Mouse (Mus musculus) neural tube, embryonic 13.5 days (tissue): ENCODE measurements around the gene Aire. TPM values are rescaled to one million over a fixed set of nuclear protein-coding genes. Genes with fewer than 3 reads are reported as not detected.
"Not testable (repeated sequence)": the region's sequence is repeated elsewhere in the genome, so short reads cannot be mapped to it uniquely, and the experiment has no call there.

Source experiments
- ATAC-seq: fragments of 200-750 bp; cut with Nextera tagmentation; 2 replicates; pipeline ENCODE4 v1.8.0; 2017; ENCODE audit warnings: low read depth, mild to moderate bottlenecking, moderate TSS enrichment, moderate library complexity
- H3K27ac ChIP-seq: fragments of 300-500 bp; sonication (generic); replicated peaks from 2 replicates; pipeline ENCODE4 v1.5.1; 2015; ENCODE audit warnings: moderate library complexity, mild to moderate bottlenecking, inconsistent platforms
- H3K27me3 ChIP-seq: fragments of 300-500 bp; sonication (generic); 2 replicates; pipeline ENCODE4 v1.6.1; 2015; ENCODE audit warnings: mild to moderate bottlenecking, inconsistent platforms
- H3K36me3 ChIP-seq: fragments of 300-500 bp; sonication (generic); 2 replicates; pipeline ENCODE4 v1.6.1; 2015; ENCODE audit warnings: mild to moderate bottlenecking, inconsistent platforms
- H3K4me1 ChIP-seq: fragments of 300-500 bp; sonication (generic); replicated peaks from 2 replicates; pipeline ENCODE4 v1.6.1; 2015; ENCODE audit warnings: inconsistent platforms
- H3K4me2 ChIP-seq: fragments of 300-500 bp; sonication (generic); 2 replicates; pipeline ENCODE4 v1.6.1; 2015; ENCODE audit warnings: inconsistent platforms, mild to moderate bottlenecking, moderate library complexity
- H3K4me3 ChIP-seq: fragments of 300-500 bp; sonication (generic); 2 replicates; pipeline ENCODE4 v1.5.1; 2015; ENCODE audit warnings: mild to moderate bottlenecking, inconsistent platforms
- H3K9ac ChIP-seq: fragments of 300-500 bp; sonication (generic); 2 replicates; pipeline ENCODE4 v1.6.1; 2015; ENCODE audit warnings: moderate library complexity, mild to moderate bottlenecking, inconsistent platforms
- H3K9me3 ChIP-seq: fragments of 300-500 bp; sonication (generic); 2 replicates; pipeline ENCODE4 v1.6.1; 2016; ENCODE audit warnings: inconsistent platforms
- WGBS: fragments of 180-500 bp; shearing (Covaris S2); methylation state at CpG from one replicate; pipeline ENCODE4 v1.1.7; 2015; 5-methylcytosine and 5-hydroxymethylcytosine counted together
- polyA plus RNA-seq: library from polyadenylated mRNA; unstranded; fragments of >200 nt; fragmentation: Nextera tagmentation; extraction: Ambion mirVana; gene quantifications from 2 replicates; pipeline ENCODE4 v1.2.1, GENCODE M21; 2015

Gene Aire
- polyA plus RNA-seq, 1 experiment from 2014 or later, result 0.10 TPM

DNA sequence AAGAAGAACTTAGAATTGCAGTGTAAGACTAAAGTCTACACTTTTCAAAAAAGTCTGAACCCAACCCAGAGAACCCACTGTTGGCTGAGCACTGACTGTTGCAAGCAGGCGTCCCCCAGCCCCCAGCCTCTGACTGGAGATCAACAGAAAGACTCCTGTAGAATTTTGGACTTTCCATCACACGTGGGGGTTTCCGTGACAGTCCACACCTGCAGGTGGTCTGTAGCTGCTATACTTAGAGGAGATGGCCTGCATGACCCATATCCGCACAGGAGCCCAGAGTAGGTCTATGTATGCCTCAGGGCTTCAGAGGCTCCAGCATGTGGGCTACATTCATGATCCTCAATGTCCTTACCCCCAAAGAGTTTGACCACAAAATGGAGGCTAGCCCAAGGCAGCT, 3.0 kb upstream of the Aire start:
- no peak overlapping the region for H3K4me2 ChIP-seq
- ATAC-seq, result no peak
- 86% methylated on average over 4 of the region's 4 CpGs for WGBS

DNA sequence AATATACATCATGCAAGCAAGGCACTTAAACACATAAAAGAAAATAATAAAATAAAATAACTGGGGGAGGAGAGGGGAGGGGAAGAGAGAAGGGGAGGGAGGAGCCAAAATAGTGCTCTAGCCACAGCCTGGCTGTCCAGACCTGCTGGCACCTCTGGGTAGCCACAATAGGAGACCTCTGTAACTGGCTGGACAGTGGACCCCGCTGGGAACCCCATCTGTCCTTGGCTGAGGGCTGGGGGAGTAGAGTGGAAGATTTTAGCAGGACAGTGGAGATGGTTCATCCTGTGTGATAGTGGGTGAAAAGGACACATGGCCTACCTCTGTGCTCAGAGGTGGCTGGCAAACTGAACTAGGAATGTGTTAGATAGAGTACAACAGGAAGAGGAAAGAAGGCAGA, 1.1 kb upstream of the Aire start:
- no peak overlapping the region for H3K4me3 ChIP-seq
- no peak overlapping the region for H3K27ac ChIP-seq
- H3K4me2 ChIP-seq, result no peak overlapping the region
- H3K9ac ChIP-seq, result no peak overlapping the region
- H3K9me3 ChIP-seq, result no peaks in the 10 kb centered on the region
- no peak for ATAC-seq
- H3K27me3 ChIP-seq, result 0 out of 2 replicates have a peak, but pooled peaks cover 8% of the 10 kb centered on the region
- H3K4me1 ChIP-seq, result 0 out of 2 replicates have a peak, but pooled peaks cover 5% of the 10 kb centered on the region
- H3K36me3 ChIP-seq, result no peaks in the 10 kb centered on the region
- 53% methylated on average over 1 of the region's 1 CpGs for WGBS

More for the DNA sequence above, 3.0 kb upstream of the Aire start:
- 0 out of 2 replicates have a peak, but pooled peaks cover 5% of the 10 kb centered on the region for H3K4me1 ChIP-seq
- no peaks in the 10 kb centered on the region for H3K9me3 ChIP-seq
- no peak overlapping the region for H3K9ac ChIP-seq
- H3K27me3 ChIP-seq, result 0 out of 2 replicates have a peak, but pooled peaks cover 8% of the 10 kb centered on the region
- no peaks in the 10 kb centered on the region for H3K36me3 ChIP-seq
- H3K27ac ChIP-seq, result no peak overlapping the region
- H3K4me3 ChIP-seq, result no peak overlapping the region

DNA sequence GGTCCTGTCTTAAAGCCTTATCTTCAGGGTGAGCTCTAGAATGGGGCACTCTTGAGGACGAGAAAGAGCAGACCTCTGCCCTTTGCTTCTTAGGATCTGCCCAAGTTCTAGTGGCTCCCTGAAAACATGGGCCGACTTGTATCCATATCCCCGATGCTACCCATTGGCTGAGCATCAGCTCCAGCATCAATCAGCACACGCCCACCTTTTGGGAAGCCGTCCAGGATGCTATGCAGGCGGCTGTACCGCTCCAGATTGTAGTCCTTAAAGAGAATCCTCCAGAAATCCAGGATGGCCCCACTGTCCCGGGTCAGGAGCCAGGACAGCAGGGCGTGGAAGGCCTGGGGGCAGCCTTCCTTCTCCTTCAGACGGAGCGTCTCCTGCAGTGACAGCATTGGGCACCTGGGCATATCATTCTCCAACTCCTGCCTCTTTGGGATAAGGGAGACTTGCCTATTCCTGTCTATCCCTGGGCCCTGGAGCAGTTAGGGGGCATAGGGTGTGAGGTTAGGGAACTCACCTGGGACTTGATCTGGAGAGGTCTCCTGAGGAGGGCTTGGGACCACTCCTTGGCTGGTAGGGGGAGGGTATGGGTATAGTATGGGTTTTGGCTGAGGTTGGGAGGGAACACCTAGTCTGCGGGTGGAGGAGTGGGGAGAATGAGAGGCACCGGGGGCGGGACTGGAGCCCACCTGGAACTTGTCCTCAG, 559 bp downstream of the Aire start:
- 0 out of 2 replicates have a peak, but pooled peaks cover 8% of the 10 kb centered on the region for H3K27me3 ChIP-seq
- no peak overlapping the region for H3K27ac ChIP-seq
- 63% methylated on average over 14 of the region's 14 CpGs for WGBS
- ATAC-seq, result peak; percentile 34; the same call in 1 of the 2 replicates
- H3K9ac ChIP-seq, result peak overlapping the region; percentile 17; the same call in 1 of the 2 replicates
- peak overlapping the region; percentile 51 for H3K4me2 ChIP-seq
- H3K9me3 ChIP-seq, result no peaks in the 10 kb centered on the region
- H3K4me3 ChIP-seq, result peak overlapping the region; percentile 27
- 0 out of 2 replicates have a peak, but pooled peaks cover 5% of the 10 kb centered on the region for H3K4me1 ChIP-seq
- H3K36me3 ChIP-seq, result no peaks in the 10 kb centered on the region

DNA sequence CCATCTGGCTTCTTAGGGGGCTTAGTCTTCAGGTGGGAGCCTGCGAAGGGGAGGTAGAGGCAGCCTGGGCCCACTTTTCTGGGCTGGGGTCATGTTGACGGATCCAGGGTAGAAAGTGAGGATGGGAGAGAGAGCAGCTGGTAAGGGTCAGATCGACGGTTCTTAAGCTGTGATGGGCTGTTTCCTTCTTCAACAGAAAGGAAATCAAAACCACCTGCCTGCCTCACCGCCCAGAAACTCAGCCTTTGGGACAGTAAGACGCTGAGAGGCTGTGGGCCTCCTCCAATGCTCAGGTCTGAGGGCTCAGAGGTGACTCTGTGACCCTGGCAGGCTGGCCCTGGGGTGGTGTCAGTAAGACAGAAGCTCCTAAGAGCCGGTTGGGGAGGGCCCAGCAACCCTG, 1.3 kb downstream of the Aire start:
- ATAC-seq, result no peak
- no peak overlapping the region for H3K27ac ChIP-seq
- WGBS, result 76% methylated on average over 7 of the region's 7 CpGs
- H3K9ac ChIP-seq, result no peak overlapping the region
- no peak overlapping the region for H3K4me3 ChIP-seq
- H3K4me2 ChIP-seq, result no peak overlapping the region
- H3K9me3 ChIP-seq, result no peaks in the 10 kb centered on the region
- H3K4me1 ChIP-seq, result 0 out of 2 replicates have a peak, but pooled peaks cover 5% of the 10 kb centered on the region
- H3K27me3 ChIP-seq, result 0 out of 2 replicates have a peak, but pooled peaks cover 8% of the 10 kb centered on the region
- no peaks in the 10 kb centered on the region for H3K36me3 ChIP-seq

DNA sequence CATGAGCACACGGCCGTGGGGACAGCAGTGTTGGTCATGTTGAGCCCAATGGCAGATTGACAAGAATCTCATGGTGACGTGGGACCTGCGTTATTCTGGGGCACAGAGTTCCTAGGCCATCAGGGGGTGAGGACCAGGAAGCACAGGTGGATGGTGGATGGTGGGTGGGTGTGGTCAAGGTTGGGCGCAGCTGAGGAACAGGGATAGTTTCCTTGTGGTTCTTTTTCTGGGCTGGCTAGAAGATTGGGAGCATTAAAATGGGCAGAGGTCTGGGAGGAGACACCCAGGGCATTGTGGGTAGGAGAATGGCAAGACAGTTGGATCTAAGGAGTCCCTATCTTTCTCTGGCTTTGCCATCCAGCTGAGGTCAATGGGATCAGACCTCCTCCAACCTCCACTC, 1.8 kb downstream of the Aire start, which contains the start of gene Dnmt3l:
Gene Dnmt3l, plus strand, starts transcription at position 301 of the 400 bp plus-strand sequence.
- H3K4me1 ChIP-seq, result 0 out of 2 replicates have a peak, but pooled peaks cover 5% of the 10 kb centered on the region
- H3K36me3 ChIP-seq, result no peaks in the 10 kb centered on the region
- no peak for ATAC-seq
- H3K9ac ChIP-seq, result no peak within 1 kb of the TSS
- no peak within 1 kb of the TSS for H3K4me3 ChIP-seq
- H3K27me3 ChIP-seq, result 0 out of 2 replicates have a peak, but pooled peaks cover 8% of the 10 kb centered on the region
- H3K9me3 ChIP-seq, result no peaks in the 10 kb centered on the region
- no peak within 1 kb of the TSS for H3K27ac ChIP-seq
- H3K4me2 ChIP-seq, result no peak within 1 kb of the TSS
- 92% methylated on average over 5 of the region's 5 CpGs for WGBS

DNA sequence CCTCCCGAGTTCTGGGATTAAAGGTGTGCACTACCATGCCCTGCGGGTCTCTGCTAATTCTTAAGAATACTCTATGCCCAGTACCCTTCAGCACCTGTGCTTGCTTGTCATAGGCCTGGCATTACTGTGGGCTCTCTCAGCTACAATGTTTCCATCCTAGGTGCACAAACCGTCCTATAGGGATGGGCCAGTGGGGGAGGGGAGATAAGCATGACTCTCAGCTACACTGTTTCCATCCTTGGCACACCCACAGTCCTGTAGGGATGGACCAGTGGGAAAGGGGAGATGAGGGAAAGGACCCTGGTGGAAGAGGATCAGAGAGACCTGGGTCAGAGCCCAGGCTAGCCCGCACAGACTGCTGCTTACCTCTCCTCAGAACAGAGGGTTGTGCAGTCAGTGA, 6.3 kb downstream of the Aire start:
- ATAC-seq, result no peak
- Histone ChIP-seq H3K27ac (no peak overlapping the region), H3K4me1 (no peaks in the 10 kb centered on the region), H3K27me3 (0 out of 2 replicates have a peak, but pooled peaks cover under 1% of the 10 kb centered on the region), H3K4me3 (no peak overlapping the region), H3K9me3 (no peaks in the 10 kb centered on the region), H3K36me3 (no peaks in the 10 kb centered on the region), H3K9ac (no peak overlapping the region), H3K4me2 (no peak overlapping the region)
- WGBS, result 82% methylated on average over 4 of the region's 4 CpGs

DNA sequence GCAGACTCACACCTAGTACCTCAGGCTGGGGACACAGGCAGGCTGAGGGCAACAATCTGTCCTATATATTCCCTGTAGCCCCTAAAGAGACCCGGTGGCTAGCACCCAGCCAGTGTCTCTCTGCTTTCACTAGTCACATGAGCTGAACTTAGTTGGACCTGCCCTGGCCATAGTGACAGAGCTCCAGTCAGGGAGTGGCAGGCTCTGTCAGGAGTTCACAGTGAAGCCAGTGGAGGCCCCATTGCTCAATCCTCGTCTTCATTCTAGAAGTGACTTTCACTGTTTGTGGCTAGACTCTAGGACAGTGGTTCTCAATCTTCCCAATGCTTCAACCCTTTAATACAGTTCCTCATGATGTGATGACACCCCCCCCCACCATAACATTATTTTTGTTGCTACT, 11.4 kb downstream of the Aire start:
- WGBS, result 83% methylated on average over 2 of the region's 2 CpGs
- no peak for ATAC-seq
- H3K4me3 ChIP-seq, result no peak overlapping the region
- H3K36me3 ChIP-seq, result no peaks in the 10 kb centered on the region
- no peaks in the 10 kb centered on the region for H3K9me3 ChIP-seq
- H3K4me2 ChIP-seq, result no peak overlapping the region
- H3K4me1 ChIP-seq, result no peaks in the 10 kb centered on the region
- no peak overlapping the region for H3K9ac ChIP-seq
- H3K27me3 ChIP-seq, result no peaks in the 10 kb centered on the region
- no peak overlapping the region for H3K27ac ChIP-seq

DNA sequence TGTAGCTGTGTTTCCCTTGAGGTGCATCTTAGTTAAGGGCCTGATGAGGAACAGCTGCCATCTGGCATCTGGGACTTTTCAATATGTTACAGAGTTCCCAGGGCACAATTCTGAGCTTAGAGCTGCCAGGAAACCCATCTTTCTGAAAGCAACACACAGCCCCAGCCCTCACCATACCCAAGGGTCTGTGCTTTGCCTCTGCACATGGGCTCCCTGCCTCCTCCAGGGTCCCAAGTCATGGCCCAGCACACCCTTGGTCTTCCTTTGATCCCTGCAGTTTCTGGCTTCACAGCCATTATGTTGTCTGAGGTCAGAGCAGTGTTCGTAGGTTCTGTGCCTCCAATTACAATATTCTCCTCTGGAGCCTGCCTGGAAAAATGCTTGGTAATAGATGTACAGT, 14.3 kb downstream of the Aire start:
- no peaks in the 10 kb centered on the region for H3K36me3 ChIP-seq
- no peak overlapping the region for H3K27ac ChIP-seq
- no peaks in the 10 kb centered on the region for H3K27me3 ChIP-seq
- H3K4me1 ChIP-seq, result no peaks in the 10 kb centered on the region
- no peak for ATAC-seq
- WGBS, result 80% methylated on average over 1 of the region's 1 CpGs
- H3K9me3 ChIP-seq, result no peaks in the 10 kb centered on the region
- no peak overlapping the region for H3K4me2 ChIP-seq
- no peak overlapping the region for H3K4me3 ChIP-seq
- no peak overlapping the region for H3K9ac ChIP-seq

DNA sequence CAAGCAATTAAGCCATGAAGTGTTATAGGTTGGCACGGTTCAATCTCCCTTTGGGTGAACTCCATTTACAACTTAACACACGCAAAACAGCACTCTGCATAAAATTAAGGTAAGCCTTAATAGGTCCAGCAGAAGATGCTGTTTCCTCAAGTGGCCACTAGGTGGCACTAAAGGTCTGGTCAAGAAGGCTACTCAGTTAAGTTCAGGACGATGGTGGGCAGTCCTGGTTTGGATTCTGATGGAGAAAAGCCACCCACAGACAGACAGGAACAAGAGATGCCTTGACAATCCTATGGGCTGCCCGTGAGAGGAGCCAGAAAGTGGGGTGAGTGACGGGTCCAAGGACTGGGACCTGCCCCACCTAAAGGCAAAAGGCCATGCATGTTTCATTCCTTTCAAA, 15.3 kb downstream of the Aire start:
- H3K27ac ChIP-seq, result no peak overlapping the region
- H3K9ac ChIP-seq, result no peak overlapping the region
- H3K4me3 ChIP-seq, result no peak overlapping the region
- H3K9me3 ChIP-seq, result no peaks in the 10 kb centered on the region
- no peaks in the 10 kb centered on the region for H3K27me3 ChIP-seq
- no peak overlapping the region for H3K4me2 ChIP-seq
- H3K4me1 ChIP-seq, result no peaks in the 10 kb centered on the region
- WGBS, result 5% methylated on average over 5 of the region's 5 CpGs
- no peaks in the 10 kb centered on the region for H3K36me3 ChIP-seq
- peak; percentile 88 for ATAC-seq

DNA sequence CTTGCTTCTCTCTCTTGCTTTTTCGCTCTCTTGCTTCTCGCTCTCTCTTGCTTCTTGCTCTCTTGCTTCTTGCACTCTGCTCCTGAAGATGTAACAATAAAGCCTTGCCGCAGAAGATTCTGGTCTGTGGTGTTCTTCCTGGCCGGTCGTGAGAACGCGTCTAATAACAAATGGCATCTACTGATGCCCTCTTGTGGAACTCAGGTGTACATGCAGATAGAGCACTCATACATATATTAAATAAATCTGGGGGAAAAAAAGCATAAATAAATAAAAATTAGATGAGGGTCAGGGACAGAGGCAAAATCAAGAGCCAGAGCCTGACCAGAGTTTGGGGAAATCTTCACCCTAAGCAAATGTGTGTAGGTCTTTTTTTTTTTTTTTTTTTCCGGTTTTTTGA, 18.0 kb downstream of the Aire start:
- H3K4me2 ChIP-seq, H3K9ac ChIP-seq, H3K4me1 ChIP-seq, H3K4me3 ChIP-seq, H3K27me3 ChIP-seq, H3K9me3 ChIP-seq, H3K27ac ChIP-seq, ATAC-seq, H3K36me3 ChIP-seq: not testable (repeated sequence)
- WGBS, result 72% methylated on average over 6 of the region's 8 CpGs

DNA sequence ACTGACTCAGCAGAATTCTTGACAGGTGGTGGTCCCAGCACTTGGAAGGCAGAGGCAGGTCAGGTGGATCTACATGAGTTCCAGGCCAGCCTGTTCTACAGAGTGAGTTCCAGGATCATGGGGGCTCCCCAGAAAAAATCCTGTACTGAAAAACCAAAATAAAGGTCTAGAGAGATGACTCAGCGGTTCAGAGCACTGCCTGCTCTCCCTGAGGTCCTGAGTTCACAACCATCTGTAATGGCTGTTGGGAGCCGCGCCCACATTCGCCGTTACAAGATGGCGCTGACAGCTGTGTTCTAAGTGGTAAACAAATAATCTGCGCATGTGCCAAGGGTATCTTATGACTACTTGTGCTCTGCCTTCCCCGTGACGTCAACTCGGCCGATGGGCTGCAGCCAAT, 23.4 kb downstream of the Aire start:
- 93% methylated on average over 7 of the region's 11 CpGs for whole genome bisulfite sequencing
- not testable (repeated sequence) for H3K4me1 ChIP-seq, H3K27ac ChIP-seq, H3K9me3 ChIP-seq, H3K27me3 ChIP-seq, H3K4me3 ChIP-seq, ATAC-seq, H3K36me3 ChIP-seq, H3K9ac ChIP-seq, H3K4me2 ChIP-seq

DNA sequence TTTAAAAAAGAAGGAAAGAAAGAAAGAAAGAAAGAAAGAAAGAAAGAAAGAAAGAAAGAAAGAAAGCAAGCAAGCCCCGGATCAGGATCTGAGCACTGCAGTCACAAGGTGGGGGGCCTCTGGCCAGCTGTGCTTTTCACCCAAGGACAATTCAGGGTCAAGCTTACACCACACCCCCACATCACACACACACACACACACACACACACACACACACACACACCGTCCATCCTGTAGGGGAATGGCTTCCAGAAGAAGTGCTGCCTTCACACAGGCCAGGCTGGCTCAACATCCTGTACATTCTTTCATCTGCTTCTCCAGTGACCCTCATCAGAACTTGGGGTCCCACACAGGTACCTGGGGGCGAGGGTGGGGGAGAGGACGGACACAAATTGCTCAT, 24.1 kb downstream of the Aire start:
- H3K4me2 ChIP-seq, result no peak overlapping the region
- ATAC-seq, result peak; percentile 59; the same call in 1 of the 2 replicates

More for the DNA sequence above, 24.1 kb downstream of the Aire start:
- Histone ChIP-seq H3K36me3 (no peaks in the 10 kb centered on the region), H3K4me1 (no peaks in the 10 kb centered on the region; the same call in 1 of the 2 replicates), H3K4me3 (no peak overlapping the region), H3K27ac (no peak overlapping the region), H3K27me3 (no peaks in the 10 kb centered on the region), H3K9me3 (no peaks in the 10 kb centered on the region), H3K9ac (no peak overlapping the region)
- 82% methylated on average over 4 of the region's 4 CpGs for WGBS
